Mouse (Mus musculus) midbrain, embryonic 15.5 days (tissue): ENCODE data around the gene Helz. TPM values are rescaled to one million over a fixed set of nuclear protein-coding genes. Genes with fewer than 3 reads are reported as not detected.
"Not testable (repeated sequence)": the region's sequence is repeated elsewhere in the genome, so short reads cannot be mapped to it uniquely, and the experiment has no call there.

ENCODE experiments used
- ATAC-seq: fragments of 200-750 bp; cut with Nextera tagmentation; replicated peaks from 2 replicates; pipeline ENCODE4 v1.8.0; 2017; ENCODE audit warnings: moderate TSS enrichment
- H3K27ac ChIP-seq: fragments of 300-500 bp; sonication (generic); 2 replicates; pipeline ENCODE4 v1.5.1; 2015; ENCODE audit warnings: mild to moderate bottlenecking, inconsistent platforms
- H3K27me3 ChIP-seq: fragments of 300-500 bp; sonication (generic); replicated peaks from 2 replicates; pipeline ENCODE4 v1.6.1; 2015; ENCODE audit warnings: inconsistent platforms
- H3K36me3 ChIP-seq: fragments of 300-500 bp; sonication (generic); replicated peaks from 2 replicates; pipeline ENCODE4 v1.6.1; 2015; ENCODE audit warnings: inconsistent platforms
- H3K4me1 ChIP-seq: fragments of 300-500 bp; sonication (generic); 2 replicates; pipeline ENCODE4 v1.6.1; 2015; ENCODE audit warnings: inconsistent platforms
- H3K4me2 ChIP-seq: fragments of 300-500 bp; sonication (generic); 2 replicates; pipeline ENCODE4 v1.6.1; 2015; ENCODE audit warnings: inconsistent platforms, mild to moderate bottlenecking, moderate library complexity
- H3K4me3 ChIP-seq: fragments of 300-500 bp; sonication (generic); 2 replicates; pipeline ENCODE4 v1.5.1; 2015; ENCODE audit warnings: mild to moderate bottlenecking, inconsistent platforms
- H3K9ac ChIP-seq: fragments of 300-500 bp; sonication (generic); 2 replicates; pipeline ENCODE4 v1.6.1; 2015; ENCODE audit warnings: mild to moderate bottlenecking, inconsistent platforms
- H3K9me3 ChIP-seq: fragments of 300-500 bp; sonication (generic); 2 replicates; pipeline ENCODE4 v1.6.1; 2016; ENCODE audit warnings: inconsistent platforms
- WGBS: fragments of 180-500 bp; shearing (Covaris S2); methylation state at CpG from one replicate; pipeline ENCODE4 v1.1.7; 2015; ENCODE audit warnings: mixed read lengths; 5-methylcytosine and 5-hydroxymethylcytosine counted together
- polyA plus RNA-seq: library from polyadenylated mRNA; unstranded; fragments of >200 nt; fragmentation: Nextera tagmentation; extraction: Ambion mirVana; gene quantifications from 2 replicates; pipeline ENCODE4 v1.2.1, GENCODE M21; 2015

Helz gene
- polyA plus RNA-seq, 1 experiment from 2014 or later = 17.3 TPM

GRCm38 (mm10) chr11:107568466-107568995 lies 20.8 kb downstream of the Helz start:
- 98% methylated on average over 6 of the region's 6 CpGs for WGBS
- ATAC-seq = no peak
- Histone ChIP-seq H3K9ac (no peak overlapping the region), H3K27me3 (no peaks in the 10 kb centered on the region), H3K36me3 (0 out of 2 replicates have a peak, but pooled peaks cover 5% of the 10 kb centered on the region), H3K4me1 (no peaks in the 10 kb centered on the region), H3K9me3 (no peaks in the 10 kb centered on the region), H3K4me2 (no peak overlapping the region), H3K4me3 (no peak overlapping the region), H3K27ac (no peak overlapping the region)

DNA sequence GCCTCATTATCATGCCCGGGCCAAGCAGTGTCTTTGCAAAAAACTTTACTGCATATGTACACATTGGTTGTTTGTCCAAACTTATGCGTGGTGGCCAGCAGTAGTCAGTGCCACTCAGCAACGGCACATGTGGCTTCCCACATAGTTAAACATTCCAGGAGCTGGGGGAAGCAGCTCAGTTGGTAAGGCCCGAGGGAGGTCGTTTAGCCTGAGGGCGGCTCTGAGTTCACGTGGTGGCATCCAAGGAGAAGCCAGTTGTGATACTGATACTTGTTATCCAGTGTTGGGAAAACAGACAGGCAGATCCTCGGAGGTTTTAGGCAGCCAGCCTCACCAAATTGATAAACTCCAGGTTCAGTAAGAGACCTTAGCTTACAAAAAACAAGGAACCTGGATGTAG lies 23.2 kb downstream of the Helz start:
- not testable (repeated sequence) for H3K36me3 ChIP-seq, H3K9ac ChIP-seq, H3K27me3 ChIP-seq, ATAC-seq, H3K4me2 ChIP-seq, H3K27ac ChIP-seq, H3K4me1 ChIP-seq, H3K9me3 ChIP-seq, H3K4me3 ChIP-seq
- WGBS = 82% methylated on average over 8 of the region's 8 CpGs

GRCm38 (mm10) chr11:107571318-107571717 lies 23.6 kb downstream of the Helz start:
- WGBS = 97% methylated on average over 2 of the region's 2 CpGs
- Histone ChIP-seq H3K9ac (no peak overlapping the region), H3K4me3 (no peak overlapping the region), H3K4me1 (no peaks in the 10 kb centered on the region), H3K27me3 (no peaks in the 10 kb centered on the region), H3K27ac (no peak overlapping the region), H3K9me3 (no peaks in the 10 kb centered on the region), H3K36me3 (peaks cover 9% of the 10 kb centered on the region; the same call in 1 of the 2 replicates), H3K4me2 (no peak overlapping the region)
- ATAC-seq = no peak

- Histone ChIP-seq H3K4me3 (no peak overlapping the region), H3K27ac (no peak overlapping the region), H3K4me2 (no peak overlapping the region), H3K27me3 (no peaks in the 10 kb centered on the region), H3K9me3 (no peaks in the 10 kb centered on the region), H3K9ac (no peak overlapping the region), H3K36me3 (peaks cover 7% of the 10 kb centered on the region; the same call in 1 of the 2 replicates), H3K4me1 (no peaks in the 10 kb centered on the region)
- WGBS = 93% methylated on average over 3 of the region's 3 CpGs
- ATAC-seq = no peak
These were observed 24.8 kb downstream of the Helz start for GRCm38 (mm10) chr11:107572551-107572950.

GRCm38 (mm10) chr11:107573061-107573692 lies 25.4 kb downstream of the Helz start:
- no peak overlapping the region for H3K4me2 ChIP-seq
- no peak overlapping the region for H3K27ac ChIP-seq
- no peak for ATAC-seq
- H3K4me3 ChIP-seq = no peak overlapping the region
- peaks cover 9% of the 10 kb centered on the region; the same call in 1 of the 2 replicates for H3K36me3 ChIP-seq
- no peaks in the 10 kb centered on the region for H3K9me3 ChIP-seq
- H3K9ac ChIP-seq = no peak overlapping the region
- H3K27me3 ChIP-seq = no peaks in the 10 kb centered on the region
- no peaks in the 10 kb centered on the region for H3K4me1 ChIP-seq
- WGBS = 82% methylated on average over 11 of the region's 11 CpGs

GRCm38 (mm10) chr11:107573847-107574246 lies 26.1 kb downstream of the Helz start:
- no peak overlapping the region for H3K4me3 ChIP-seq
- H3K36me3 ChIP-seq = peaks cover 13% of the 10 kb centered on the region; the same call in 1 of the 2 replicates
- no peak overlapping the region for H3K27ac ChIP-seq
- H3K27me3 ChIP-seq = no peaks in the 10 kb centered on the region
- no peaks in the 10 kb centered on the region for H3K9me3 ChIP-seq
- no peak overlapping the region for H3K4me2 ChIP-seq
- 62% methylated on average over 6 of the region's 6 CpGs for WGBS
- no peaks in the 10 kb centered on the region for H3K4me1 ChIP-seq
- ATAC-seq = no peak
- no peak overlapping the region for H3K9ac ChIP-seq

DNA sequence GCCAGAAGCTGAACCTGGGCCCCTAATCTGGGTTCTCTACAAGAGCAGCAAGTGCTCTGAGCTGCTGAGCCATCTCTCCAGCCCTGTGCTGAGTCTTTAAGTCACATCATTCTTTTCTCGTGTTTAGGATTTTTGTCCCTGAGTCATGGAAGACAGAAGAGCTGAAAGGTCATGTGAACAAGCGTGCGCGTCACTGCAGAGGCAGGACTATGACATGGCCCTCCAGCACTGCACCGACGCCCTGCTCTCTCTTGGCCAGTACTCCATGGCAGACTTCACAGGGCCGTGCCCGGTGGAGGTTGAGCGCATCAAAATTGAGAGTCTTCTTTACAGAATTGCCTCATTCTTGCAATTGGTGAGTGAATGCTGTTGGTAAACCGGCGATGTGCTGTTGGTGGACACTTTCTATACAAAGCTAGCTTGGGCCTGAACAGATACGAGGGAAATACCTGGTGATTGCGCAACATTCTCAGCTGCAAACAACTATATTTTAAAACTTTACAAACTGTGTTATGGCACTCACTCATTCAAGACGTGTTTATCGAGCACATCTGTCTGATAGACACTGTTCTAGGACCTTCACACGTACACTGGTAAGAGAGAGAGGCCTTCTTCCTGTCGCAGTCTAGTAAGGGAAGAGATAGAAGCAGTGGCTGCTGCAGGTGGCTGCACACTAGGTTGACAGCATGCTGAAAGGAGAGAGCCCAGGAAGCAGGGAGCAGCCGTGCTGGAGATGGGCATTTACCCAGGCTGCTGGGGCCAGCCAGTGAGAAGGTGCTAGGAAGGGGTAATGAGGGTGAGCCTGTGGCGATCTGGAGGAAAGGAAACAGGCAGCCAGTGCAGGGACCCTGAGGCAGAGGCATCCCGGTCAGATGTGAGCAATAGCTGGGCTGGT lies 27.3 kb downstream of the Helz start:
- no peak overlapping the region for H3K27ac ChIP-seq
- H3K36me3 ChIP-seq = peaks cover 13% of the 10 kb centered on the region; the same call in 1 of the 2 replicates
- 92% methylated on average over 20 of the region's 20 CpGs for WGBS
- no peak overlapping the region for H3K9ac ChIP-seq
- ATAC-seq = no peak
- no peaks in the 10 kb centered on the region for H3K9me3 ChIP-seq
- no peaks in the 10 kb centered on the region for H3K4me1 ChIP-seq
- H3K4me2 ChIP-seq = no peak overlapping the region
- no peak overlapping the region for H3K4me3 ChIP-seq
- H3K27me3 ChIP-seq = no peaks in the 10 kb centered on the region

DNA sequence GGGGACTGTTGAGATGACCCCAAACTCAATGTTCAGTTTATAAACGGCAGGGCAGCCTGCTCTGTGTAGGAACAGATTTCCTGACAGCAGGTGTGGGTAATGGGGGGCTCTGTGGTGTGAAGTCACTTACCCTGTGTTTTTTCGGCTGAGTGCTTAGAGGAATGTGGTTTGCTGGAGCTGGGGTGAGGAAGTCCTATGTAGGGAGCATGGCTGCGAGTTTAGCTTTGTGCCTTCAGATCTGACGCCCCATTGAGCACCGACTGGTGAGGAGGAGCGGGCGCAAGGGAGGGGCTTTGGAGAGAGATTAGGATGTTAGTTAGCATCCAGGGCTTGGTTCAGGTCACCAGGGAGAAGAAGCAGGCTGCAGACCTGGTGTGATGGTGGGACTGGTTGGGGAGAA lies 28.5 kb downstream of the Helz start:
- no peak overlapping the region for H3K9ac ChIP-seq
- no peak overlapping the region for H3K27ac ChIP-seq
- no peak overlapping the region for H3K4me3 ChIP-seq
- H3K4me1 ChIP-seq = no peaks in the 10 kb centered on the region
- H3K9me3 ChIP-seq = no peaks in the 10 kb centered on the region
- 87% methylated on average over 7 of the region's 7 CpGs for WGBS
- ATAC-seq = no peak
- H3K27me3 ChIP-seq = no peaks in the 10 kb centered on the region
- H3K4me2 ChIP-seq = no peak overlapping the region
- peaks cover 19% of the 10 kb centered on the region; the same call in 1 of the 2 replicates for H3K36me3 ChIP-seq

- Histone ChIP-seq H3K36me3 (peaks cover 19% of the 10 kb centered on the region; the same call in 1 of the 2 replicates), H3K4me3 (no peak overlapping the region), H3K27ac (no peak overlapping the region), H3K4me2 (no peak overlapping the region), H3K4me1 (no peaks in the 10 kb centered on the region), H3K27me3 (no peaks in the 10 kb centered on the region), H3K9ac (no peak overlapping the region), H3K9me3 (no peaks in the 10 kb centered on the region)
- 83% methylated on average over 8 of the region's 8 CpGs for WGBS
- ATAC-seq = no peak
These were observed 29.7 kb downstream of the Helz start for GRCm38 (mm10) chr11:107577400-107577799.

DNA sequence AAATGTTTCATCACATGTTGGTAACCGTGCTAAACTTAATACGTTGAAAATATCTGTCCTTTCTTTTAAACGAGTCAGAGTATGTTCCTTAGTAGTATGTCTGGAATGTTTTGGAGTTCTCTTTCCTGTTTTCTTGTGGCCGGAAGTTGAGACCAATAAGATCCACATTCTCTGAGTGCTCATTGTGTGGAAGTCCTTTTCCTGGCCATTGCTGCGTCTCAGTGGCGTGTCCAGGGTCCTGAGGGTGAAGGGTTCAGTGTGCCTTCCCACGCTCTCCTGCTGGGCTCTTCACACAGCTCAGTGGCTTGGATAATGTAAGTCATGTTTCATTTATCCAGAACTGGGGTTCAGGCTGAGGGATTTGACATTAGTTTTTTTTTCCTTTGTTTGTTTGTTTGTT lies 30.5 kb downstream of the Helz start:
- no peaks in the 10 kb centered on the region for H3K27me3 ChIP-seq
- no peak for ATAC-seq
- no peak overlapping the region for H3K9ac ChIP-seq
- H3K4me1 ChIP-seq = no peaks in the 10 kb centered on the region
- no peak overlapping the region for H3K27ac ChIP-seq
- H3K36me3 ChIP-seq = peaks cover 19% of the 10 kb centered on the region; the same call in 1 of the 2 replicates
- no peak overlapping the region for H3K4me3 ChIP-seq
- no peaks in the 10 kb centered on the region for H3K9me3 ChIP-seq
- H3K4me2 ChIP-seq = no peak overlapping the region
- WGBS = 68% methylated on average over 7 of the region's 7 CpGs

- no peak overlapping the region for H3K4me2 ChIP-seq
- WGBS = 93% methylated on average over 4 of the region's 4 CpGs
- no peak overlapping the region for H3K4me3 ChIP-seq
- no peaks in the 10 kb centered on the region for H3K4me1 ChIP-seq
- ATAC-seq = no peak
- H3K27ac ChIP-seq = no peak overlapping the region
- H3K9ac ChIP-seq = no peak overlapping the region
- peaks cover 14% of the 10 kb centered on the region; the same call in 1 of the 2 replicates for H3K36me3 ChIP-seq
- no peaks in the 10 kb centered on the region for H3K27me3 ChIP-seq
- no peaks in the 10 kb centered on the region for H3K9me3 ChIP-seq
These were observed 33.1 kb downstream of the Helz start for GRCm38 (mm10) chr11:107580786-107581185.

GRCm38 (mm10) chr11:107584660-107585451 lies 37.1 kb downstream of the Helz start:
- Histone ChIP-seq H3K27ac (no peak overlapping the region), H3K4me2 (no peak overlapping the region), H3K4me3 (no peak overlapping the region), H3K4me1 (no peaks in the 10 kb centered on the region), H3K9me3 (no peaks in the 10 kb centered on the region), H3K27me3 (no peaks in the 10 kb centered on the region), H3K36me3 (peaks cover 8% of the 10 kb centered on the region; the same call in 1 of the 2 replicates), H3K9ac (no peak overlapping the region)
- no peak for ATAC-seq
- 67% methylated on average over 12 of the region's 12 CpGs for WGBS
